Mouse (Mus musculus): ENCODE data around the gene Kiss1r. TPM values are rescaled to one million over a fixed set of nuclear protein-coding genes. Genes with fewer than 3 reads are reported as not detected.

The Kiss1r gene
- polyA plus RNA-seq, 1 experiment = not detected

DNA sequence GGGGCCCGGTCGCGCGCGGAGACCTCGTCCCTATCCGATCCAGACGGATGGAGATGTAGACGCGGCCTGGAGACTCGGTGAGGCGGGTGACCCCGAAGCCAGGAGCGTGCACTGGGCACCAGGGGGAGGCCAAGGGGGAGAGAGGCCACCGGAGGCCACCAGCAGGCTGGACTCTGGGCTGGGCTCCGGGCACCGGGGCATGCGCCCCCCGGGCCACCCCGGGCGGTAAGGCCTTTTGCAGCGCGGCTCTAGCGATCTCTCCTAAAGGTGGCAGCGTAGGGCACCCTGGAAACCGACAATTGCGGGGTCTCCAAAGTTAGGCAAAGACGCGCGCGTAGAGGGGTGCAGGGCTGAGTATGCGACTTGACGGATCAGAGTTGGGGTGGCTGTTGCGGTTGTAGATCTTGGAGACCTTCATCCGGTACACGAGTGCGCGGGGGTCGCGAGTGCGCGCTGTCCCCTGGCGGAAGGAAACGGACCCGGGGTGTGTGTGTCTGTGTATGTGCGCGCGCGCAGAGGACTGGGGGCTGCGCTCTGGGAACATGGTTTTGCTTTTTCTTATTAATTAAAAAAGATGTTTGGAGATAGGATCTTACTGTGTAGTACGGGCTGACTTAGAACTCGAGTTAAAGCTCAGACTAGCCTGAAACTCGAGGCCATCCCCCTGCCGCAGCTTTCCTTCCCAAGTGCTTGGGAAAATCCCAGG lies 10.7 kb downstream of the Kiss1r start:
- TF ChIP-seq POLR2A (IDR thresholded peaks at IDR 0.05; ENCODE audit: insufficient read depth, low read depth, low read length) = no peak
- TF ChIP-seq CTCF (IDR thresholded peaks at IDR 0.05; ENCODE audit: insufficient read depth, low read depth, low read length) = no peak
- under 1% methylated on average over 54 of the region's 54 CpGs for WGBS
- H3K4me1 ChIP-seq (ENCODE audit: control insufficient read depth, insufficient read depth, low read length) = peaks cover 40% of the 10 kb centered on the region
- H3K4me3 ChIP-seq (ENCODE audit: insufficient read depth, low read depth, low read length) = peak overlapping the region; percentile 83
- H3K27ac ChIP-seq (ENCODE audit: insufficient read depth, low read depth, low read length) = peak overlapping the region; percentile 41

DNA sequence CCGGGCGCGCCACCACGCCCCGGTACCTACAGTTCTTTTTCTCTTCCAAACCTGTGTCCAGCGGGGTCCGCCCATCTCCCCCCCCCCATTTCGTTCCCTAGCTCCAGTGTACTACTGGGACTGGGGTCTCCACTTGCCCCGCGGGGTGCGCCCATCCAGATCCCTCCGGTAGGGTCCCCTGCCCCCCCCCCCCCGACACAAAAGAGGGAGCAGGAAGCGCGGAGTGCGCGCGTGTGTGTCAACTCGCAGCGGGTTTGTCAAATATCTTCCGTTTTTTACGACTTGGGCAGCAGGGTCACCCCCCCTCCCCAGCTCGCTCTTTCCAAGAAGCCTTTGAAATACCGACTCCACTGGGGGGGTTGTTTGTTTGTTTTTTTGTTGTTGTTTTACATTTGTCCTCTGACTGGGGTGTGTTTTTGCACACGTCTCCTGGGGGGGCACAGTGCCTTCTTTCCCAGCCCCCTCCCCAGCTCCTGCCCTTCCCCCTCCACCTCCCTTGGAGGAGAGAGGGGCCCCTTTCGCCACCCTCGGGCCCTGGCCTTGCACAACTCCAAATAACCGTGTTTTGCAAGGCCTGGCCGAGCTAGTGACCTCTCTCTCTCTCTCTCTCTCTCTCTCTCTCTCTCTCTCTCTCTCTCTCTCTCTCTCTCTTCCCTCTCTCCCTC lies 11.4 kb downstream of the Kiss1r start:
- H3K27ac ChIP-seq (ENCODE audit: insufficient read depth, low read depth, low read length) = peak overlapping the region; percentile 41; the same call in 1 of the 2 replicates
- H3K4me1 ChIP-seq (ENCODE audit: control insufficient read depth, insufficient read depth, low read length) = peaks cover 46% of the 10 kb centered on the region
- TF ChIP-seq CTCF (IDR thresholded peaks at IDR 0.05; ENCODE audit: insufficient read depth, low read depth, low read length) (no peak), POLR2A (IDR thresholded peaks at IDR 0.05; ENCODE audit: insufficient read depth, low read depth, low read length) (no peak)
- 1% methylated on average over 28 of the region's 29 CpGs for WGBS
- H3K4me3 ChIP-seq (ENCODE audit: insufficient read depth, low read depth, low read length) = peak overlapping the region; percentile 83

GRCm38 (mm10) chr10:79928907-79929701 lies 12.3 kb downstream of the Kiss1r start:
- TF ChIP-seq POLR2A (IDR thresholded peaks at IDR 0.05; ENCODE audit: insufficient read depth, low read depth, low read length) = no peak
- TF ChIP-seq CTCF (IDR thresholded peaks at IDR 0.05; ENCODE audit: insufficient read depth, low read depth, low read length) = no peak
- Histone ChIP-seq H3K4me3 (ENCODE audit: insufficient read depth, low read depth, low read length) (peak overlapping the region; percentile 83; the same call in 1 of the 2 replicates), H3K27ac (ENCODE audit: insufficient read depth, low read depth, low read length) (no peak overlapping the region), H3K4me1 (ENCODE audit: control insufficient read depth, insufficient read depth, low read length) (peaks cover 56% of the 10 kb centered on the region)
- 37% methylated on average over 9 of the region's 9 CpGs for WGBS

- Histone ChIP-seq H3K27ac (ENCODE audit: insufficient read depth, low read depth, low read length) (no peak overlapping the region), H3K4me1 (ENCODE audit: control insufficient read depth, insufficient read depth, low read length) (peaks cover 60% of the 10 kb centered on the region), H3K4me3 (ENCODE audit: insufficient read depth, low read depth, low read length) (no peak overlapping the region)
- 82% methylated on average over 18 of the region's 18 CpGs for WGBS
- TF ChIP-seq POLR2A (IDR thresholded peaks at IDR 0.05; ENCODE audit: insufficient read depth, low read depth, low read length) = no peak
- no peak for TF ChIP-seq CTCF (IDR thresholded peaks at IDR 0.05; ENCODE audit: insufficient read depth, low read depth, low read length)
Measured at GRCm38 (mm10) chr10:79929967-79930825, 13.4 kb downstream of the Kiss1r start.

DNA sequence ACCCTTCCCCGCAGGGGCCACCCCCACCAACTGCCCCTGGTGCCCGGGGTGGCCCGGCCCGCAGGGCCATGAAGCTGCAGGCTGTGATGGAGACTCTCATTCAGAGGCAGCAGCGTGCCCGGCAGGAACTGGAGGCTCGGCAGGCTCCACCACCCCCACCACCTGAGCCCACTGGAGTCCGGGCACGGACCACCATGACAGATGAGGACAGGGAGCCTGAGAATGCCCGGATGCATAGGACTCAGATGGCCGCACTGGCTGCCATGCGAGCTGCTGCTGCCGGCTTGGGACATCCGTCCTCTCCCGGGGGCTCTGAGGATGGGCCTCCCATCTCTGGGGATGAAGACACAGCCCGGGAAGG lies 14.0 kb downstream of the Kiss1r start:
- H3K27ac ChIP-seq (ENCODE audit: insufficient read depth, low read depth, low read length) = no peak overlapping the region
- WGBS = 90% methylated on average over 16 of the region's 16 CpGs
- no peak overlapping the region for H3K4me3 ChIP-seq (ENCODE audit: insufficient read depth, low read depth, low read length)
- peaks cover 66% of the 10 kb centered on the region for H3K4me1 ChIP-seq (ENCODE audit: control insufficient read depth, insufficient read depth, low read length)
- no peak for TF ChIP-seq POLR2A (IDR thresholded peaks at IDR 0.05; ENCODE audit: insufficient read depth, low read depth, low read length)
- TF ChIP-seq CTCF (IDR thresholded peaks at IDR 0.05; ENCODE audit: insufficient read depth, low read depth, low read length) = no peak

DNA sequence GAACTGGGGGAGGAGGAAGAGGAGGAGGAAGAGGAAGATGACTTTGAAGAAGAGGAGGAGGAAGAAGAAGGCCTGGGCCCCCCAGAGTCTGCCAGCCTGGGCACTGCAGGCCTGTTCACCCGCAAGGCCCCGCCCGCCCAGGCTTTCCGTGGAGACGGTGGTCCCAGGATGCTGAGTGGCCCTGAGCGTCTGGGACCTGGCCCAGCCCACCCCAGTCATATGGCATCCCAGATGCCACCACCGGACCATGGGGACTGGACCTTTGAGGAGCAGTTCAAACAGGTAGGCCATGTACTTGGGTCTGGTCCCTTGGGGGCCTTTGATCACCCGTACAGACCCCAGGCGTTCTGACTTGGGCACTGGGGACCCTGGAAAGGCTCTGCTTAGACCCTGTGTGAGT lies 15.0 kb downstream of the Kiss1r start:
- WGBS = 88% methylated on average over 9 of the region's 9 CpGs
- Histone ChIP-seq H3K4me1 (ENCODE audit: control insufficient read depth, insufficient read depth, low read length) (peaks cover 67% of the 10 kb centered on the region), H3K4me3 (ENCODE audit: insufficient read depth, low read depth, low read length) (no peak overlapping the region), H3K27ac (ENCODE audit: insufficient read depth, low read depth, low read length) (no peak overlapping the region)
- TF ChIP-seq CTCF (IDR thresholded peaks at IDR 0.05; ENCODE audit: insufficient read depth, low read depth, low read length) (no peak), POLR2A (IDR thresholded peaks at IDR 0.05; ENCODE audit: insufficient read depth, low read depth, low read length) (no peak)

DNA sequence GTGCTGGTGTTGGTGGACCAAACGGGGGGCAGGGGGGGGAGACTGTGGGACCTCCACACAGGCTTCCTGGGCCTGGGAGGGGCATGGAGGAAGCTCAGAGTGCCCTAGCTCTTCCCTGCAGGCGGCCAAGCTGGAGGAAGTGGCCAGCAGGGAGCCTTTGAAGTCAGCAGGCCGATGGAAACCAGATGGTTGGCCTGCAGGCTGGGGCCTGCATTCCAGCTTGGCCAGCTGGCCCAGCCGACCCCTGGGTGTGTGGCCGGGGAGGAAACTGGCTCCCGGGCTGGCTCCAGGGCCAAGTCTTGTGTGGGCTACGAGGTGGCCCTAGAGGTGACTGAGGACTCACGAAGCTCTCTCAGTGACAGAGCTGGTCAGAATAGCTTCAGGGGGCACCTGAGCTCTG lies 16.0 kb downstream of the Kiss1r start:
- H3K27ac ChIP-seq (ENCODE audit: insufficient read depth, low read depth, low read length) = 0 out of 2 replicates have a peak overlapping the region, but pooled peaks have one; percentile 3
- no peak for TF ChIP-seq CTCF (IDR thresholded peaks at IDR 0.05; ENCODE audit: insufficient read depth, low read depth, low read length)
- no peak for TF ChIP-seq POLR2A (IDR thresholded peaks at IDR 0.05; ENCODE audit: insufficient read depth, low read depth, low read length)
- H3K4me1 ChIP-seq (ENCODE audit: control insufficient read depth, insufficient read depth, low read length) = peaks cover 74% of the 10 kb centered on the region
- WGBS = 47% methylated on average over 8 of the region's 8 CpGs
- H3K4me3 ChIP-seq (ENCODE audit: insufficient read depth, low read depth, low read length) = no peak overlapping the region

- H3K4me1 ChIP-seq (ENCODE audit: control insufficient read depth, insufficient read depth, low read length) = peaks cover 69% of the 10 kb centered on the region
- 0 out of 2 replicates have a peak overlapping the region, but pooled peaks have one; percentile 3 for H3K27ac ChIP-seq (ENCODE audit: insufficient read depth, low read depth, low read length)
- TF ChIP-seq POLR2A (IDR thresholded peaks at IDR 0.05; ENCODE audit: insufficient read depth, low read depth, low read length) (no peak; the same call in 1 of the 2 replicates), CTCF (IDR thresholded peaks at IDR 0.05; ENCODE audit: insufficient read depth, low read depth, low read length) (no peak)
- no peak overlapping the region for H3K4me3 ChIP-seq (ENCODE audit: insufficient read depth, low read depth, low read length)
- 72% methylated on average over 9 of the region's 9 CpGs for WGBS
Measured at GRCm38 (mm10) chr10:79933145-79933679, 16.4 kb downstream of the Kiss1r start.
